Mouse (Mus musculus): Measurements from ENCODE around the gene Slc7a11. TPM values are rescaled to one million over a fixed set of nuclear protein-coding genes. Genes with fewer than 3 reads are reported as not detected.

Gene Slc7a11
- polyA plus RNA-seq, 1 experiment from 2014 or later = 0.16 TPM

DNA sequence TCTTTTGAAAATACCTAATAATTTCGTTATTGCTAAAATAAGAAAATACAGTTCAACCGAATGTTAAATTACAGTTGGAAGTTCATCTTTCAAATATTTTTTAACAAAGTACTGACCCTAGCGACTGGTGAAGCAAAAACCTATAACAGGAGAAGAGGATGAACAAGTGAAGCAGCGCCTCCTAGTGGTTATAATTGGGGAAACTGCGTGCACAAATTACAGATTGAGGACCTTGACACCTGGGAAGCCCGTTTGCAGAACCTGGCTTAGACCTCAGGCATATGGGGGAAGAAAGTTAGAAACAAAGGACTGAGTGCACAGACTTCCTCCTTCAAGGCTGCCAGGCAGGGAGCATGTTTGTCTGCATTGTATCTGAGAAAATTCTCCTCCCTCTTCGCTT lies 366.4 kb downstream of the Slc7a11 start:
- WGBS = 16% methylated on average over 7 of the region's 7 CpGs
- H3K9ac ChIP-seq (ENCODE audit: low read length) = no peak overlapping the region
- H3K36me3 ChIP-seq (ENCODE audit: control insufficient read depth, insufficient read depth, low read length) = no peaks in the 10 kb centered on the region
- no peak overlapping the region for H3K27ac ChIP-seq (ENCODE audit: low read length)
- ATAC-seq (ENCODE audit: low read depth) = no peak
- no peak overlapping the region for H3K4me3 ChIP-seq (ENCODE audit: low read length)
- H3K4me1 ChIP-seq (replicated peaks; ENCODE audit: control insufficient read depth, insufficient read depth, low read length) = no peaks in the 10 kb centered on the region
- no peaks in the 10 kb centered on the region for H3K27me3 ChIP-seq (ENCODE audit: control insufficient read depth, insufficient read depth, low read depth, low read length)
- no peak overlapping the region for H3K4me2 ChIP-seq (ENCODE audit: low read depth, low read length)
- H3K9me3 ChIP-seq (ENCODE audit: control insufficient read depth, low read length) = no peaks in the 10 kb centered on the region

DNA sequence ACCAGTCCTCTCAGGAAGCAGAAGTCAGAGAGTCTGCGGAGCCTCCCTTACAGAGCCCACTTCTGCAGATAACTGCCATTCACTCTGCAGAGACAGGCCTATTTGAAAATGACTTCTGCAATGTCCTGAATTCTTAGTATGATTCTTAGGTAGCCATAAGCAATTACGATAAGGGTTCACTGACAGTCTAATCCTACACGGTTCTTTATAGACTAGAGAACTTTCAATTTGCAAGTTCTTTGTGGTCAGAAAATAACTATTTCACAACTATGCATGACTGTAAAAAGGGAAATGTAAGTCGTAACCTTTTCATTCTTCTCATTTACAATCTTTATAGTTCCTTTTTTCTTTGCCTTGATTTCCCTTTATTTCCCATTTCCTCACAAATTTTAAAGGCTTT lies 380.0 kb downstream of the Slc7a11 start:
- H3K4me1 ChIP-seq (replicated peaks; ENCODE audit: control insufficient read depth, insufficient read depth, low read length) = no peaks in the 10 kb centered on the region
- H3K27ac ChIP-seq (ENCODE audit: low read length) = no peak overlapping the region
- ATAC-seq (ENCODE audit: low read depth) = no peak
- H3K36me3 ChIP-seq (ENCODE audit: control insufficient read depth, insufficient read depth, low read length) = no peaks in the 10 kb centered on the region
- no peaks in the 10 kb centered on the region for H3K9me3 ChIP-seq (ENCODE audit: control insufficient read depth, low read length)
- no peak overlapping the region for H3K4me2 ChIP-seq (ENCODE audit: low read depth, low read length)
- no peaks in the 10 kb centered on the region for H3K27me3 ChIP-seq (ENCODE audit: control insufficient read depth, insufficient read depth, low read depth, low read length)
- 86% methylated on average over 4 of the region's 4 CpGs for WGBS
- no peak overlapping the region for H3K9ac ChIP-seq (ENCODE audit: low read length)
- no peak overlapping the region for H3K4me3 ChIP-seq (ENCODE audit: low read length)

DNA sequence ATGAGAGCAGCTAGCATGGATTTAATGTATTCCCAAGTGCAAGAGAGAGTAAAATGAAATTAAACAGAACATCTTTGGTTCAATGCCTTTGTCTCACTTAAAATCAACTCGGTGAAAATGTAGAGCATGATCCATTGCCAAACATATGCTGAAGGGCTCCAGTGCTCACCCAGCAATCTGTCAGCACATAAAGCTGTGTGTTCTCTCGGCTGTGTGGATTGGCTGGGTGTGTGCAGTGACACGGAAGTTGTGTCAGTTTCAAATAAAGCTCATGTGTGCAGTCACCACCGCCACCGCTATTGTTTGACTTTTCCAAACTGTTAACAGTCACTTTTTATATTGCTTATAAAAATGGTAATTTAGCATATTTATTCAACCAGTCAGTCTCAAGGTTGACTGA lies 398.7 kb downstream of the Slc7a11 start:
- Histone ChIP-seq H3K36me3 (ENCODE audit: control insufficient read depth, insufficient read depth, low read length) (no peaks in the 10 kb centered on the region), H3K4me1 (replicated peaks; ENCODE audit: control insufficient read depth, insufficient read depth, low read length) (no peaks in the 10 kb centered on the region), H3K4me2 (ENCODE audit: low read depth, low read length) (no peak overlapping the region), H3K27ac (ENCODE audit: low read length) (no peak overlapping the region), H3K27me3 (ENCODE audit: control insufficient read depth, insufficient read depth, low read depth, low read length) (no peaks in the 10 kb centered on the region), H3K9ac (ENCODE audit: low read length) (no peak overlapping the region), H3K9me3 (ENCODE audit: control insufficient read depth, low read length) (no peaks in the 10 kb centered on the region), H3K4me3 (ENCODE audit: low read length) (no peak overlapping the region)
- ATAC-seq (ENCODE audit: low read depth) = no peak
- WGBS = 48% methylated on average over 5 of the region's 5 CpGs

DNA sequence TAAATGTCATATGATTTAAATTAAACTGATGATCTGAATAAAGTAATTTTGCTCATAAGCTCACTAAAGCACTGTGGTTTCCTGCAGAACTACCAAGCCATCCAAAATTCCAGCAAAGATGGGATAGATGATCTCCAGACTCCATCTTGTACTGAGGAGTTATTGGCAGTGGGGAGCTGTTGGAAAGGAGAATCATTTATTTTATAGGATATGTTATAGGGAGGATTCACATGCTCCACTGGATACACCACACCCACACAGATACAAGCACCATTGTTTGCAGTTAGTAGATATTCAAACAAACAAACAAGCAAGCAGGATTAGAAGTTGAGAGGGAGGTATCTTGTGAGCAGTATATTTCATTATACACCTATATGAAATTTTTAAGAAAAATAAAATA lies 399.3 kb downstream of the Slc7a11 start:
- H3K4me1 ChIP-seq (replicated peaks; ENCODE audit: control insufficient read depth, insufficient read depth, low read length) = no peaks in the 10 kb centered on the region

DNA sequence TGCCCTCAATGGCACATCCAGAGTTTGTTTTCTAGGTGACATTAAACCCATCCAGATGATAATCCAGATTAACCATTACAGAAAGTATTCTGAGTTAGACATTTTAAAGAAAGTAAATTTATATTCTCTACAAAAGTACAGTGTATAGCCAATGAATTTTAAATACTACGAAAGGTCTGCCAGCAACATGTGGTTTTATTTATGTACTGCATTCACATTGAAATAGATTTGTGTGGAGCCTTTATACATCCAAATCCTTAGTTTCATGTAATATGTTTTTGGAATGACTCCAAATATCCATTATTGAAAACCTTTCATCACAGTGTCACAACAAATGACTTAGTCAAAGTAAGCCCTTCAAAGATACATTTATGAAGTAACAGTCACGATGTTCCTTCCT lies 402.3 kb downstream of the Slc7a11 start:
- H3K36me3 ChIP-seq (ENCODE audit: control insufficient read depth, insufficient read depth, low read length) = no peaks in the 10 kb centered on the region
- no peak overlapping the region for H3K4me2 ChIP-seq (ENCODE audit: low read depth, low read length)
- H3K9ac ChIP-seq (ENCODE audit: low read length) = no peak overlapping the region
- H3K27me3 ChIP-seq (ENCODE audit: control insufficient read depth, insufficient read depth, low read depth, low read length) = no peaks in the 10 kb centered on the region
- H3K27ac ChIP-seq (ENCODE audit: low read length) = no peak overlapping the region
- H3K4me1 ChIP-seq (replicated peaks; ENCODE audit: control insufficient read depth, insufficient read depth, low read length) = no peaks in the 10 kb centered on the region
- 83% methylated on average over 2 of the region's 2 CpGs for WGBS
- ATAC-seq (ENCODE audit: low read depth) = no peak
- H3K9me3 ChIP-seq (ENCODE audit: control insufficient read depth, low read length) = no peaks in the 10 kb centered on the region
- no peak overlapping the region for H3K4me3 ChIP-seq (ENCODE audit: low read length)

More for the DNA sequence above, 399.3 kb downstream of the Slc7a11 start:
- Histone ChIP-seq H3K9me3 (ENCODE audit: control insufficient read depth, low read length) (no peaks in the 10 kb centered on the region), H3K27ac (ENCODE audit: low read length) (no peak overlapping the region), H3K27me3 (ENCODE audit: control insufficient read depth, insufficient read depth, low read depth, low read length) (no peaks in the 10 kb centered on the region), H3K36me3 (ENCODE audit: control insufficient read depth, insufficient read depth, low read length) (no peaks in the 10 kb centered on the region), H3K9ac (ENCODE audit: low read length) (no peak overlapping the region), H3K4me2 (ENCODE audit: low read depth, low read length) (no peak overlapping the region), H3K4me3 (ENCODE audit: low read length) (no peak overlapping the region)
- ATAC-seq (ENCODE audit: low read depth) = no peak

DNA sequence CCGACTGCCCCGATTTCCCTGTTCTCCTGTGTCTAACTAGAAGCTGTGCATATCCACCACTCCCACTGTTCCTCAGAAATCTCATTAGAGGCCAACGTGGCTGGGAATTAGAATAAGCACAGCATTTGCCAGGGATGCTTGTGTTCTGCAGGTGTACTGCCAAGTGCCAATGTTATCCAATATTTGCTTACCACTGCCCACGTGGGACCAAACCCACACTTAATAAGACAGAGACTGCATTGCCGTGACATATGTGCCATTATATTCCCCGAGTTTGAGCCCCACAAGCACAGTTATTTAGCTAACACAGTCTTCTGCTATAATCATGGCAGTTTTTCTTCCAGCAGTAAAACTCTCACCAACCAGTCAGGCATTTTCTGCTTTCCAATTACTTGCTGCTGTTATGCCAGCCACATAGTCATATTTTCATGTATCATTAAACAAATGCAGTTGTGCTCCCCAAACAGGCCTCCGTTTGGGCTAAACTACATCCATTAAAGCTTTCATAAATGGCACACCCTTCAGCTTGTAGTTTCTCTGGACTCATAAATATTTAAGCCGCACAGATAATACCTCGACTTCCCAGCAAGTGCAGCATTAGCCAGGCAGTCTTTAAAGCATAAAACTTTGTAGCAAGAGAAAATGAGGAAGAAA lies 407.4 kb downstream of the Slc7a11 start:
- Histone ChIP-seq H3K9me3 (ENCODE audit: control insufficient read depth, low read length) (no peaks in the 10 kb centered on the region), H3K9ac (ENCODE audit: low read length) (no peak overlapping the region), H3K4me1 (replicated peaks; ENCODE audit: control insufficient read depth, insufficient read depth, low read length) (no peaks in the 10 kb centered on the region), H3K4me2 (ENCODE audit: low read depth, low read length) (no peak overlapping the region), H3K36me3 (ENCODE audit: control insufficient read depth, insufficient read depth, low read length) (no peaks in the 10 kb centered on the region), H3K4me3 (ENCODE audit: low read length) (no peak overlapping the region), H3K27me3 (ENCODE audit: control insufficient read depth, insufficient read depth, low read depth, low read length) (no peaks in the 10 kb centered on the region), H3K27ac (ENCODE audit: low read length) (no peak overlapping the region)
- 70% methylated on average over 9 of the region's 9 CpGs for WGBS
- no peak for ATAC-seq (ENCODE audit: low read depth)

DNA sequence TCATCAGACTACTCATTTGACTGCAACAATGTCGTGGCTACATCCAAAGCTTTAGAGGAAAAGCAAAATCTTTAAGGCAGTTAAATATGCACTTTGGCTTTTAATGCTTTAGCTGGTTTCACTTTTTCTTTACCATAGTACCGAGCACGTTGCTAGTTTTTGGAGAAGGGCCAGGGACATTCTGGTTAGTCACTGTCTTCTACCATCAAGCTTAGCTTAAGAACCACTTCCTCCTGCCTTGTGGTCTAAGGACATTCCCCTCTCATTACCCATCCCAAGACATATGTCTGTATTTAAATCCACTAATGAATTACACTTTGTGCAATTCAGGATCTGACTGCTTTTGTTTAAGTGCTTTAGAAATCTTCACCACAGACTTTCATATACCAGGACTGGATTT lies 410.1 kb downstream of the Slc7a11 start:
- H3K9ac ChIP-seq (ENCODE audit: low read length) = no peak overlapping the region
- no peak overlapping the region for H3K27ac ChIP-seq (ENCODE audit: low read length)
- H3K4me1 ChIP-seq (replicated peaks; ENCODE audit: control insufficient read depth, insufficient read depth, low read length) = no peaks in the 10 kb centered on the region
- H3K4me3 ChIP-seq (ENCODE audit: low read length) = no peak overlapping the region
- 64% methylated on average over 3 of the region's 3 CpGs for WGBS
- H3K27me3 ChIP-seq (ENCODE audit: control insufficient read depth, insufficient read depth, low read depth, low read length) = no peaks in the 10 kb centered on the region
- H3K36me3 ChIP-seq (ENCODE audit: control insufficient read depth, insufficient read depth, low read length) = no peaks in the 10 kb centered on the region
- no peak for ATAC-seq (ENCODE audit: low read depth)
- no peak overlapping the region for H3K4me2 ChIP-seq (ENCODE audit: low read depth, low read length)
- no peaks in the 10 kb centered on the region for H3K9me3 ChIP-seq (ENCODE audit: control insufficient read depth, low read length)

DNA sequence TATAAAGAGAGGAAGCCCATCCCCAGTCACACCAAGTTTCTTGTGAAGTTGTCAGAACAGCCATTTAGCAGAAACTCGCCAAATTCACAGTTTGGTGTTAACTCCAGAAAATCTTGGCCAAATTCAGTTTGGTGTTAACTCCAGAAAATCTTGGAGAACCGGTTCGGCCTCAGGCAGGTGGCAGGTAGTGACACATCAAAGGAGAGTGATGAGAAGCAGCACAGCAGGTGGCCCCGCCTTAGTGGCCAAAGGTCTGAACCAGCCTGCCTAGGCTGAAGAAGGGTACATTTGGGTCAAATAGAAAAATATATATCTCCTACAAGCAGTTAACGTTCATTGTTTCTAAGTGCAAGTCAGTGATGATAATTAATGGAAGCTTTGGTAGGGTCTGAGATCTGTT lies 417.4 kb downstream of the Slc7a11 start:
- no peak overlapping the region for H3K27ac ChIP-seq (ENCODE audit: low read length)
- H3K9me3 ChIP-seq (ENCODE audit: control insufficient read depth, low read length) = no peaks in the 10 kb centered on the region
- H3K4me3 ChIP-seq (ENCODE audit: low read length) = no peak overlapping the region
- 44% methylated on average over 5 of the region's 5 CpGs for WGBS
- H3K4me1 ChIP-seq (replicated peaks; ENCODE audit: control insufficient read depth, insufficient read depth, low read length) = no peaks in the 10 kb centered on the region
- no peaks in the 10 kb centered on the region for H3K36me3 ChIP-seq (ENCODE audit: control insufficient read depth, insufficient read depth, low read length)
- H3K27me3 ChIP-seq (ENCODE audit: control insufficient read depth, insufficient read depth, low read depth, low read length) = no peaks in the 10 kb centered on the region
- no peak overlapping the region for H3K4me2 ChIP-seq (ENCODE audit: low read depth, low read length)
- no peak for ATAC-seq (ENCODE audit: low read depth)
- H3K9ac ChIP-seq (ENCODE audit: low read length) = no peak overlapping the region

DNA sequence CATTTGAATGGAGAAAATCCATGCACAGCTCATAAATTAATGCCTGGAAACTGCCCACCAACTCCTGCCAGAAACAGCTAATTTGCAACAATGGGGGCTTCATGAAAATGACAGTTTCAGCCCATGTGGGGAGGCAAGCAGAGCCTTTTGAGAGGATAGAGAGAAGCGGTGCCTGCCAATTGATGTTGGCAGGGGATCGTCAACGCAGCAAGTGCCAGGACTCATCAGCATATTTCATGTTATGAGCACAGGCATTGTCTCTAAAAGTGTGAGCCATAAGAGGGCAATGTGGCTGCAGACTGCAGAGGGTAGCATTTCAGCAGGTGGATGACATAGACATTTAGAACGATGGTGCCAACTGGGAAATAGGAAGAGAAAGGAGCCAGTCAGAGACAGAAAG lies 429.0 kb downstream of the Slc7a11 start:
- H3K9me3 ChIP-seq (ENCODE audit: control insufficient read depth, low read length) = no peaks in the 10 kb centered on the region
- no peak overlapping the region for H3K9ac ChIP-seq (ENCODE audit: low read length)
- no peak overlapping the region for H3K4me2 ChIP-seq (ENCODE audit: low read depth, low read length)
- WGBS = 49% methylated on average over 4 of the region's 4 CpGs
- no peaks in the 10 kb centered on the region for H3K27me3 ChIP-seq (ENCODE audit: control insufficient read depth, insufficient read depth, low read depth, low read length)
- 0 out of 2 replicates have a peak, but pooled peaks cover 2% of the 10 kb centered on the region for H3K4me1 ChIP-seq (replicated peaks; ENCODE audit: control insufficient read depth, insufficient read depth, low read length)
- H3K27ac ChIP-seq (ENCODE audit: low read length) = no peak overlapping the region
- ATAC-seq (ENCODE audit: low read depth) = 0 out of 2 replicates have a peak, but pooled peaks have one; percentile 28
- no peaks in the 10 kb centered on the region for H3K36me3 ChIP-seq (ENCODE audit: control insufficient read depth, insufficient read depth, low read length)
- H3K4me3 ChIP-seq (ENCODE audit: low read length) = no peak overlapping the region

DNA sequence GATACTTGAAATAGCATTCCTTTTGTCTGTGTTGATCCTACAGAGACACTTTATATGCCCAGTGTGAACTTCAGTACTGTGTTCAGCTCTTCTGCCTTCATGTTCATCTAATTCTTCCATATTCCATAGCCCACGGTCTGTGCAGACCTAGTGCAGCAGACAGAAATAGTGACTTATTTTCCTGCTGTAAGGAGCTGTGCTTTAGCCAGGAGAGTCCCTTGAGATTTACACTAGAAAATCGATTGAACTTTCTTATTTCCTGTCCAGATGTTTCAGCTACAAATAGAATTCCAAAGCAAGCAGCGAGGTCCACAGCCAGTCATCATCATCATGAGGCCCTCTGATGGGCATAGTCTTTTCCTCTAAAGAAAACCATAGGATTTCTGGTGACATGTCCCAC lies 431.4 kb downstream of the Slc7a11 start:
- no peak for ATAC-seq (ENCODE audit: low read depth)
- H3K4me3 ChIP-seq (ENCODE audit: low read length) = no peak overlapping the region
- H3K27ac ChIP-seq (ENCODE audit: low read length) = no peak overlapping the region
- no peak overlapping the region for H3K4me2 ChIP-seq (ENCODE audit: low read depth, low read length)
- no peaks in the 10 kb centered on the region for H3K36me3 ChIP-seq (ENCODE audit: control insufficient read depth, insufficient read depth, low read length)
- no peaks in the 10 kb centered on the region for H3K9me3 ChIP-seq (ENCODE audit: control insufficient read depth, low read length)
- H3K9ac ChIP-seq (ENCODE audit: low read length) = no peak overlapping the region
- 0 out of 2 replicates have a peak, but pooled peaks cover 2% of the 10 kb centered on the region for H3K4me1 ChIP-seq (replicated peaks; ENCODE audit: control insufficient read depth, insufficient read depth, low read length)
- WGBS = 29% methylated on average over 3 of the region's 3 CpGs
- H3K27me3 ChIP-seq (ENCODE audit: control insufficient read depth, insufficient read depth, low read depth, low read length) = no peaks in the 10 kb centered on the region
